Mouse (Mus musculus) spleen, postnatal 14 days (tissue): ENCODE measurements around the gene Gm49510.

Experiments used
- DNase-seq, 2 experiments: peaks; one replicate each; pipeline ENCODE4 v3.0.0; 2021 to 2022; ENCODE audit warnings: low spot score in 2 of 2

Gm49510 gene

GRCm38 (mm10) chr15:78915660-78916017 is 16.2 kb downstream of the Gm49510 start:
- DNase-seq: peak in 1 of 2 experiments; percentile 61

GRCm38 (mm10) chr15:78916052-78916826 is 16.8 kb downstream of the Gm49510 start:
- no peak for DNase-seq

GRCm38 (mm10) chr15:78918126-78918525 is 18.7 kb downstream of the Gm49510 start:
- DNase-seq: no peak

- no peak for DNase-seq
Measured at GRCm38 (mm10) chr15:78919914-78920313, 20.4 kb downstream of the Gm49510 start.

- peak in 1 of 2 experiments; percentile 45 for DNase-seq
Measured at GRCm38 (mm10) chr15:78922700-78923099, 23.2 kb downstream of the Gm49510 start.

- DNase-seq: peak; percentile 41 to 44
Measured at GRCm38 (mm10) chr15:78923585-78923984, 24.1 kb downstream of the Gm49510 start.

- DNase-seq: no peak
Measured at GRCm38 (mm10) chr15:78925129-78925528, 25.7 kb downstream of the Gm49510 start.

GRCm38 (mm10) chr15:78926021-78926919 is 26.8 kb downstream of the Gm49510 start, which contains the start of gene Lgals1:
TSS of gene Lgals1 (plus strand) at chr15:78926725.
- peak in 1 of 2 experiments; percentile 49 for DNase-seq

GRCm38 (mm10) chr15:78927021-78927787 is 27.7 kb downstream of the Gm49510 start:
- no peak for DNase-seq

GRCm38 (mm10) chr15:78927788-78928457 is 28.5 kb downstream of the Gm49510 start:
- peak; percentile 53 to 63 for DNase-seq

- no peak for DNase-seq
Measured at GRCm38 (mm10) chr15:78928539-78928938, 29.1 kb downstream of the Gm49510 start.

GRCm38 (mm10) chr15:78930192-78930706 is 30.8 kb downstream of the Gm49510 start:
- no peak for DNase-seq

- no peak for DNase-seq
Measured at GRCm38 (mm10) chr15:78930801-78931426, 31.4 kb downstream of the Gm49510 start.

- peak in 1 of 2 experiments; percentile 58 for DNase-seq
Measured at GRCm38 (mm10) chr15:78931577-78931976, 32.1 kb downstream of the Gm49510 start.

- peak; percentile 63 to 77 for DNase-seq
Measured at GRCm38 (mm10) chr15:78934784-78935320, 35.4 kb downstream of the Gm49510 start, which contains the start of gene Nol12. TSS of gene Nol12 (plus strand) at chr15:78934933.

GRCm38 (mm10) chr15:78936403-78936802 is 36.9 kb downstream of the Gm49510 start:
- no peak for DNase-seq

GRCm38 (mm10) chr15:78937311-78937710 is 37.8 kb downstream of the Gm49510 start:
- no peak for DNase-seq

- DNase-seq: no peak
Measured at GRCm38 (mm10) chr15:78937963-78938362, 38.5 kb downstream of the Gm49510 start.

GRCm38 (mm10) chr15:78940325-78940724 is 40.9 kb downstream of the Gm49510 start:
- DNase-seq: no peak

GRCm38 (mm10) chr15:78942663-78943062 is 43.2 kb downstream of the Gm49510 start:
- DNase-seq: peak in 1 of 2 experiments; percentile 59
